Mouse (Mus musculus): ENCODE data around the gene Palm3. TPM values are rescaled to one million over a fixed set of nuclear protein-coding genes. Genes with fewer than 3 reads are reported as not detected.
A peak's percentile ranks its signal among the peaks of the same experiment; 100 is the strongest.

Palm3 gene
- polyA plus RNA-seq, 1 experiment from 2014 or later: 3.4 TPM

GRCm38 (mm10) chr8:84038015-84038414 is 16.7 kb downstream of the Palm3 start:
- H3K9me3 ChIP-seq: no peaks in the 10 kb centered on the region
- WGBS: 85% methylated on average over 5 of the region's 5 CpGs
- no peak overlapping the region for H3K9ac ChIP-seq (replicated peaks)
- H3K4me3 ChIP-seq (replicated peaks): no peak overlapping the region
- H3K4me2 ChIP-seq (replicated peaks): no peak overlapping the region
- peaks cover 11% of the 10 kb centered on the region for H3K4me1 ChIP-seq (replicated peaks)
- ATAC-seq: no peak
- peaks cover 46% of the 10 kb centered on the region for H3K27me3 ChIP-seq
- no peaks in the 10 kb centered on the region for H3K36me3 ChIP-seq
- no peak overlapping the region for H3K27ac ChIP-seq

DNA sequence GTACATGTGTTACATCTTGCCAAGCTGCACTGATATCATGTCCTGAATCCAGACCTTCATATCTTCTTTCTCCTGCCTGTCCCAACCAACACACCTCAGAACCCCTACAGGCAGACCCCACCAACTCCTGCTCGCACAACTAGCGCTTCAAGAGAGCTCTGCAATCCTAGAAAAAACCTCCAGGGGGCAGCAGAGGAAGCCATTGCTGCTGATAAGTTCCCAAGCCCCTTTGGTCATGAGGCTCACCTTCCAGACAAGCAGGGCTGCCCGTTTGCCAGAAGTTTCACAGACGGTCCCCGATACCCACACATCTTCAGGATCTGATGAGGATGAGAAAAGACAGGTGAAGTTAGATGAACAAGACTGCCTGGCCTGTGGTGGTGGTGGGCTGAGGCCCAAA is 17.8 kb downstream of the Palm3 start:
- no peak overlapping the region for H3K27ac ChIP-seq
- 12% methylated on average over 5 of the region's 5 CpGs for WGBS
- ATAC-seq: peak; percentile 31
- H3K27me3 ChIP-seq: peaks cover 57% of the 10 kb centered on the region
- no peak overlapping the region for H3K9ac ChIP-seq (replicated peaks)
- H3K4me1 ChIP-seq (replicated peaks): peaks cover 11% of the 10 kb centered on the region
- no peaks in the 10 kb centered on the region for H3K36me3 ChIP-seq
- H3K9me3 ChIP-seq: no peaks in the 10 kb centered on the region
- H3K4me3 ChIP-seq (replicated peaks): no peak overlapping the region
- H3K4me2 ChIP-seq (replicated peaks): no peak overlapping the region

- no peaks in the 10 kb centered on the region; the same call in 1 of the 2 replicates for H3K9me3 ChIP-seq
- no peak within 1 kb of the TSS for H3K27ac ChIP-seq
- H3K9ac ChIP-seq (replicated peaks): peak within 1 kb of the TSS; percentile 47
- H3K4me2 ChIP-seq (replicated peaks): peak within 1 kb of the TSS; percentile 53
- H3K4me3 ChIP-seq (replicated peaks): peak within 1 kb of the TSS; percentile 27
- 4% methylated on average over 40 of the region's 40 CpGs for WGBS
- H3K4me1 ChIP-seq (replicated peaks): peaks cover 18% of the 10 kb centered on the region
- peak; percentile 65 for ATAC-seq
- H3K27me3 ChIP-seq: peaks cover 65% of the 10 kb centered on the region
- H3K36me3 ChIP-seq: no peaks in the 10 kb centered on the region
Measured at GRCm38 (mm10) chr8:84042066-84042947, 21.0 kb downstream of the Palm3 start, which contains the start of gene Il27ra. Gene Il27ra (minus strand): TSS chr8:84042589.

GRCm38 (mm10) chr8:84042948-84043342 is 21.7 kb downstream of the Palm3 start:
- Histone ChIP-seq H3K4me2 (replicated peaks) (0 out of 2 replicates have a peak overlapping the region, but pooled peaks have one; percentile 53), H3K4me3 (replicated peaks) (no peak overlapping the region), H3K4me1 (replicated peaks) (peaks cover 18% of the 10 kb centered on the region), H3K27ac (no peak overlapping the region), H3K27me3 (peaks cover 61% of the 10 kb centered on the region), H3K9ac (replicated peaks) (no peak overlapping the region), H3K9me3 (no peaks in the 10 kb centered on the region; the same call in 1 of the 2 replicates), H3K36me3 (no peaks in the 10 kb centered on the region)
- ATAC-seq: no peak
- 39% methylated on average over 12 of the region's 12 CpGs for whole genome bisulfite sequencing

DNA sequence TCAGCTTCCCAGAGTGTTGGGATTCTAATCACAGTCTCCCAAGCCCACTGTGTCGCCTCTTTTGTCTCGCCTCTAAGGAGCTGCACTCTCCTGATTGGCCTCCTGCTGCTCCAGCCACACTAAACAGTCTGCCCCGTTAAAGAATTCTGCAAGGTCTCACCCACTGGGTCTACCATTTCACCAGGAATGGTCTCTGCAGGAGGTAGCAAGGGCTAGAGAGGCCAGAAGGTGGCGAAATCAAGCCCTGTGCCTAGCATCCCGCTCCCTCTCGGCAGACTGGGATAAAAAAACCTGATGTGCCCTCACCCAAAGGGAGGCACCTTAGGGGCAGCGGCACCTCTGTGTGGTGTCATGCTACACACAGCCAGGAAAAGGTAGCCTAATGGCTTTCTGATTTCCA is 22.8 kb downstream of the Palm3 start:
- no peak overlapping the region for H3K9ac ChIP-seq (replicated peaks)
- no peak overlapping the region for H3K4me3 ChIP-seq (replicated peaks)
- no peaks in the 10 kb centered on the region for H3K36me3 ChIP-seq
- H3K27me3 ChIP-seq: peaks cover 55% of the 10 kb centered on the region
- no peaks in the 10 kb centered on the region; the same call in 1 of the 2 replicates for H3K9me3 ChIP-seq
- ATAC-seq: no peak
- H3K4me1 ChIP-seq (replicated peaks): peaks cover 18% of the 10 kb centered on the region
- WGBS: 7% methylated on average over 7 of the region's 7 CpGs
- no peak overlapping the region for H3K27ac ChIP-seq
- H3K4me2 ChIP-seq (replicated peaks): no peak overlapping the region

DNA sequence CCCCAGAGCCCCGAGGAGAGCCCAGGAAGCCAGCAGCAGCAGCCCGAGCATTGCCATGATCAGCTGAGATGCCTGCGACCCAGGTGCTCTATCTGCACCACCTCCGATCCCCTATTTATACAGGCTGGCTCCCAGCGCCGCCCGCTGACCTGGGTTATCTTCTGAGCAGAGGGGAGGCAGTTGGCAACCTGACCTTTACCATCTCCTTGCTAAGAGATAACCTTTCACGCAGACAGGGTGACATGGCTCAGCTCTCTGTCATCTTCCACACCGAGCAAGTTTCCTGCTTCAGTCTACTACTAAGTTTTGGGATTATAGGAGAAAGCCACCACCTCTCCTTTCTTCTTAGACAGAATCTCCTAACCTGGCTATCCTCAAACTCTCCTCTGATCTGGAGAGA is 23.6 kb downstream of the Palm3 start, which contains the start of gene Rln3:
Rln3 (minus strand) TSS at position 101 of the 400 bp plus-strand sequence.
- H3K4me1 ChIP-seq (replicated peaks): peaks cover 18% of the 10 kb centered on the region
- 12% methylated on average over 9 of the region's 9 CpGs for WGBS
- H3K9me3 ChIP-seq: no peaks in the 10 kb centered on the region; the same call in 1 of the 2 replicates
- H3K9ac ChIP-seq (replicated peaks): peak within 1 kb of the TSS; percentile 32; the same call in 1 of the 2 replicates
- no peak within 1 kb of the TSS for H3K27ac ChIP-seq
- ATAC-seq: no peak
- H3K4me2 ChIP-seq (replicated peaks): 0 out of 2 replicates have a peak within 1 kb of the TSS, but pooled peaks have one; percentile 13
- H3K4me3 ChIP-seq (replicated peaks): no peak within 1 kb of the TSS
- no peaks in the 10 kb centered on the region for H3K36me3 ChIP-seq
- H3K27me3 ChIP-seq: peaks cover 52% of the 10 kb centered on the region

GRCm38 (mm10) chr8:84046505-84046904 is 25.2 kb downstream of the Palm3 start:
- Histone ChIP-seq H3K4me3 (replicated peaks) (no peak overlapping the region), H3K36me3 (no peaks in the 10 kb centered on the region), H3K9ac (replicated peaks) (no peak overlapping the region), H3K4me2 (replicated peaks) (no peak overlapping the region), H3K27ac (no peak overlapping the region), H3K4me1 (replicated peaks) (peaks cover 18% of the 10 kb centered on the region), H3K9me3 (no peaks in the 10 kb centered on the region; the same call in 1 of the 2 replicates), H3K27me3 (peaks cover 40% of the 10 kb centered on the region)
- 88% methylated on average over 3 of the region's 3 CpGs for WGBS
- no peak for ATAC-seq

GRCm38 (mm10) chr8:84048171-84048570 is 26.9 kb downstream of the Palm3 start:
- H3K9ac ChIP-seq (replicated peaks): no peak overlapping the region
- 82% methylated on average over 5 of the region's 5 CpGs for WGBS
- peaks cover 24% of the 10 kb centered on the region for H3K27me3 ChIP-seq
- no peaks in the 10 kb centered on the region for H3K36me3 ChIP-seq
- H3K4me3 ChIP-seq (replicated peaks): no peak overlapping the region
- H3K4me2 ChIP-seq (replicated peaks): no peak overlapping the region
- no peak for ATAC-seq
- no peaks in the 10 kb centered on the region; the same call in 1 of the 2 replicates for H3K9me3 ChIP-seq
- H3K27ac ChIP-seq: no peak overlapping the region
- H3K4me1 ChIP-seq (replicated peaks): peaks cover 8% of the 10 kb centered on the region; the same call in 1 of the 2 replicates

DNA sequence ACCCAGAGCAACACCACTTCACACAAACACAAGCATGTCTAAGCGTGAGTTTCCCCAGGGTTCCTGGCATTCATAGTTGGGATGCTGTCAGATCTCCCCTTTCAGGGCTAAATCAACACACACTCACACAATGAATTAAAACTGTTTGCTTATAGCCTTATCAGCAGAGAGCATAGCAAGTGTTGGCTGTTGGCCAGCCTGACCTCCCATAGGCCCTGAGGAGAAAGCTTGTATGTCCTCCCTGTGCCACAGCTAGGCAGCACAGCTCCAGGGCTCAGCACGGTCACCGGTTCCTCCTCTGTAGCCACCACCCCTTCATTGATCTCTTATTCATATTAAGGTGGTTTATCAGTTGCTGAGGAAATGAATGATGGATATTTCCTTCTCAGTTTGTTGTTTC is 31.5 kb downstream of the Palm3 start:
- H3K4me2 ChIP-seq (replicated peaks): no peak overlapping the region
- H3K9ac ChIP-seq (replicated peaks): no peak overlapping the region
- WGBS: 75% methylated on average over 3 of the region's 3 CpGs
- no peak for ATAC-seq
- H3K27me3 ChIP-seq: no peaks in the 10 kb centered on the region
- H3K9me3 ChIP-seq: no peaks in the 10 kb centered on the region
- no peak overlapping the region for H3K4me3 ChIP-seq (replicated peaks)
- no peaks in the 10 kb centered on the region for H3K36me3 ChIP-seq
- H3K27ac ChIP-seq: no peak overlapping the region
- H3K4me1 ChIP-seq (replicated peaks): no peaks in the 10 kb centered on the region

DNA sequence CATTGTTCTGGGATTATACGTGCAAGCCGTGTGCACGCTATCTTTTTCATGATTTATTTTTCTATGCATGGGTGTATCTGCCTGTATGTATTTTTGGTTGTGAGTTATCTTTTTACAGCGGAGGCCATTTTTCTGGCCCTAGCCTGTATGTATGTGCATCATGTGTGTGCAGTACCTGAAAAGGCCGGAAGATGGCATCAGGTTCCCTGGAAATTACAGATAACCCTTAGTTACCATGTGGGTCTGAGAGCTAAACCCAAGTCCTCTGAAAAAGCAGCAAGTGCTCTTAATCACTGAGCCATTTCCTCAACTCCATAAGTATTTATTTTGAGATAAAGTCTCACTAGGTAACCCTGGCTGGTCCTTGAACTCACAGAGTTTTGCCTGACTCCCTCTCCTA is 32.0 kb downstream of the Palm3 start:
- Histone ChIP-seq H3K4me1 (replicated peaks) (no peaks in the 10 kb centered on the region), H3K9ac (replicated peaks) (no peak overlapping the region), H3K27ac (no peak overlapping the region), H3K36me3 (no peaks in the 10 kb centered on the region), H3K27me3 (no peaks in the 10 kb centered on the region), H3K4me2 (replicated peaks) (no peak overlapping the region), H3K9me3 (no peaks in the 10 kb centered on the region), H3K4me3 (replicated peaks) (no peak overlapping the region)
- no peak for ATAC-seq
- WGBS: 92% methylated on average over 5 of the region's 5 CpGs

- Histone ChIP-seq H3K36me3 (no peaks in the 10 kb centered on the region), H3K27ac (no peak overlapping the region), H3K4me2 (replicated peaks) (no peak overlapping the region), H3K9me3 (no peaks in the 10 kb centered on the region), H3K27me3 (no peaks in the 10 kb centered on the region), H3K4me3 (replicated peaks) (no peak overlapping the region), H3K9ac (replicated peaks) (no peak overlapping the region), H3K4me1 (replicated peaks) (no peaks in the 10 kb centered on the region)
- WGBS: 100% methylated on average over 1 of the region's 1 CpGs
- ATAC-seq: no peak
Measured at GRCm38 (mm10) chr8:84057827-84058226, 36.6 kb downstream of the Palm3 start.

GRCm38 (mm10) chr8:84059226-84059625 is 38.0 kb downstream of the Palm3 start:
- Histone ChIP-seq H3K27me3 (no peaks in the 10 kb centered on the region), H3K36me3 (no peaks in the 10 kb centered on the region), H3K4me3 (replicated peaks) (no peak overlapping the region), H3K9me3 (no peaks in the 10 kb centered on the region), H3K9ac (replicated peaks) (no peak overlapping the region), H3K4me2 (replicated peaks) (no peak overlapping the region), H3K4me1 (replicated peaks) (no peaks in the 10 kb centered on the region), H3K27ac (no peak overlapping the region)
- 98% methylated on average over 2 of the region's 2 CpGs for WGBS
- no peak for ATAC-seq

Data from midbrain, embryonic 13.5 days (tissue).